Mouse (Mus musculus): Measurements from ENCODE around the gene Slc16a13. TPM values are rescaled to one million over a fixed set of nuclear protein-coding genes. Genes with fewer than 3 reads are reported as not detected.
"Not testable (repeated sequence)": the region's sequence is repeated elsewhere in the genome, so short reads cannot be mapped to it uniquely, and the experiment has no call there.

Slc16a13 gene
- polyA plus RNA-seq, 1 experiment from 2014 or later, result 4.2 TPM

GRCm38 (mm10) chr11:70178756-70179155, 42.1 kb downstream of the Slc16a13 start:
- Histone ChIP-seq H3K27me3 (replicated peaks; ENCODE audit: control insufficient read depth, insufficient read depth, low read length) (no peaks in the 10 kb centered on the region), H3K4me1 (ENCODE audit: control insufficient read depth, insufficient read depth, low read length) (no peaks in the 10 kb centered on the region), H3K9ac (ENCODE audit: low read depth, low read length) (no peak overlapping the region), H3K4me2 (ENCODE audit: low read depth, low read length) (no peak overlapping the region), H3K36me3 (ENCODE audit: control insufficient read depth, insufficient read depth, low read length) (no peaks in the 10 kb centered on the region), H3K4me3 (ENCODE audit: low read depth, low read length) (no peak overlapping the region), H3K9me3 (ENCODE audit: control insufficient read depth, low read length) (peaks cover 5% of the 10 kb centered on the region; the same call in 1 of the 2 replicates), H3K27ac (replicated peaks; ENCODE audit: low read depth, low read length) (no peak overlapping the region)
- 76% methylated on average over 11 of the region's 11 CpGs for WGBS
- DNase-seq (ENCODE audit: low spot score) (no peak), ATAC-seq (ENCODE audit: low read depth) (no peak)

- DNase-seq (ENCODE audit: low spot score) (no peak), ATAC-seq (ENCODE audit: low read depth) (no peak)
- H3K4me2 ChIP-seq (ENCODE audit: low read depth, low read length), result no peak overlapping the region
- WGBS, result 78% methylated on average over 11 of the region's 11 CpGs
- no peaks in the 10 kb centered on the region for H3K4me1 ChIP-seq (ENCODE audit: control insufficient read depth, insufficient read depth, low read length)
- H3K27me3 ChIP-seq (replicated peaks; ENCODE audit: control insufficient read depth, insufficient read depth, low read length), result no peaks in the 10 kb centered on the region
- no peak overlapping the region for H3K4me3 ChIP-seq (ENCODE audit: low read depth, low read length)
- peaks cover 5% of the 10 kb centered on the region; the same call in 1 of the 2 replicates for H3K9me3 ChIP-seq (ENCODE audit: control insufficient read depth, low read length)
- H3K9ac ChIP-seq (ENCODE audit: low read depth, low read length), result no peak overlapping the region
- no peak overlapping the region for H3K27ac ChIP-seq (replicated peaks; ENCODE audit: low read depth, low read length)
- H3K36me3 ChIP-seq (ENCODE audit: control insufficient read depth, insufficient read depth, low read length), result no peaks in the 10 kb centered on the region
Observed at GRCm38 (mm10) chr11:70178311-70178710, 42.6 kb downstream of the Slc16a13 start.

DNA sequence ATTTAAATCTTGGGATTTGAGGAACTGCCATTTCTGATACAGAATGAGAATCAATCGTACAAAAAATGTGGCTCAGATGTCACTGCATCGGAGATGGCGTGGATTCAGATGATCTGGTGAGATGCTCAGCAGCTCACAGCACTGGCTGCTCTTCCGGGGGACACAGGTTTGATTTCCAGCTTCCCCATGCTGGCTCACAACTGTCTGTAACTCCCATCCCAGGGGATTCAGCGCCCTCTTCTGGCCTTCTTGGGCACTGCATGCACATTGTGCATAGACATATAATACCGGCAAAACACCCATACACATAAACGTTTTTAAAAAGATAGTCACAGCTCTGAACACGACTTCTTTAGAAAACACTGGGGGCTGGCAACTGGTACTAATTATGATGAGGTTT, 43.2 kb downstream of the Slc16a13 start:
- ATAC-seq (ENCODE audit: low read depth) (no peak), DNase-seq (ENCODE audit: low spot score) (no peak)
- Histone ChIP-seq H3K4me3 (ENCODE audit: low read depth, low read length) (no peak overlapping the region), H3K9ac (ENCODE audit: low read depth, low read length) (no peak overlapping the region), H3K4me2 (ENCODE audit: low read depth, low read length) (no peak overlapping the region), H3K4me1 (ENCODE audit: control insufficient read depth, insufficient read depth, low read length) (no peaks in the 10 kb centered on the region), H3K27me3 (replicated peaks; ENCODE audit: control insufficient read depth, insufficient read depth, low read length) (no peaks in the 10 kb centered on the region), H3K27ac (replicated peaks; ENCODE audit: low read depth, low read length) (no peak overlapping the region), H3K9me3 (ENCODE audit: control insufficient read depth, low read length) (peaks cover 5% of the 10 kb centered on the region; the same call in 1 of the 2 replicates), H3K36me3 (ENCODE audit: control insufficient read depth, insufficient read depth, low read length) (no peaks in the 10 kb centered on the region)
- WGBS, result 71% methylated on average over 8 of the region's 8 CpGs

DNA sequence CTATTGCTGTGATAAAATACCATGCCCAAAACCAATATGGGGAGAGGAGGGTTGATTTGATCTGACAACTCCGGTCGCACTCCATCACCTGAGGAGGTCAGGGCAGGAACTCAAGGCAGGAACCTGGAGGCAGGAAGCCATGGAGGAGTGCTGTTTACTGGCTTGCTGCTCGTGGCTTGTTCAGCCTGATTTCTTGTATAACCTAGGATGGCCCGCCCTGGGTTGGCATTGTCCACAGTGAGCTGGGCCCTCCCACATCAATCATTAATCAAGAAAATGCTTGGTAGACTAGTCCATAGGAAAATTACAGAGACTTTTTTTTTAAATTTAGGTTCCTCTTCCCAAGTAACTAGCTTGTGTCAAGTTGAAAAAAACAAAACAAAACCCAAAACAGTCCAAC, 46.4 kb downstream of the Slc16a13 start:
- ATAC-seq (ENCODE audit: low read depth) (no peak), DNase-seq (ENCODE audit: low spot score) (no peak)
- Histone ChIP-seq H3K4me2 (ENCODE audit: low read depth, low read length) (no peak overlapping the region), H3K27me3 (replicated peaks; ENCODE audit: control insufficient read depth, insufficient read depth, low read length) (no peaks in the 10 kb centered on the region), H3K4me3 (ENCODE audit: low read depth, low read length) (no peak overlapping the region), H3K9ac (ENCODE audit: low read depth, low read length) (no peak overlapping the region), H3K27ac (replicated peaks; ENCODE audit: low read depth, low read length) (no peak overlapping the region), H3K9me3 (ENCODE audit: control insufficient read depth, low read length) (peaks cover 5% of the 10 kb centered on the region; the same call in 1 of the 2 replicates), H3K4me1 (ENCODE audit: control insufficient read depth, insufficient read depth, low read length) (no peaks in the 10 kb centered on the region), H3K36me3 (ENCODE audit: control insufficient read depth, insufficient read depth, low read length) (no peaks in the 10 kb centered on the region)
- WGBS, result 83% methylated on average over 4 of the region's 4 CpGs

- WGBS, result 56% methylated on average over 5 of the region's 5 CpGs
- no peak for ATAC-seq (ENCODE audit: low read depth)
- Histone ChIP-seq H3K9ac (ENCODE audit: low read depth, low read length) (no peak overlapping the region), H3K4me2 (ENCODE audit: low read depth, low read length) (no peak overlapping the region), H3K4me1 (ENCODE audit: control insufficient read depth, insufficient read depth, low read length) (no peaks in the 10 kb centered on the region), H3K27me3 (replicated peaks; ENCODE audit: control insufficient read depth, insufficient read depth, low read length) (no peaks in the 10 kb centered on the region), H3K27ac (replicated peaks; ENCODE audit: low read depth, low read length) (no peak overlapping the region), H3K36me3 (ENCODE audit: control insufficient read depth, insufficient read depth, low read length) (no peaks in the 10 kb centered on the region), H3K4me3 (ENCODE audit: low read depth, low read length) (no peak overlapping the region), H3K9me3 (ENCODE audit: control insufficient read depth, low read length) (peaks cover 5% of the 10 kb centered on the region; the same call in 1 of the 2 replicates)
- DNase-seq (ENCODE audit: low spot score), result no peak
Observed at GRCm38 (mm10) chr11:70172298-70172697, 48.6 kb downstream of the Slc16a13 start.

- H3K4me3 ChIP-seq (ENCODE audit: low read depth, low read length), result no peak overlapping the region
- DNase-seq (ENCODE audit: low spot score) (no peak), ATAC-seq (ENCODE audit: low read depth) (no peak)
- H3K9ac ChIP-seq (ENCODE audit: low read depth, low read length), result no peak overlapping the region
- H3K9me3 ChIP-seq (ENCODE audit: control insufficient read depth, low read length), result peaks cover 5% of the 10 kb centered on the region; the same call in 1 of the 2 replicates
- no peaks in the 10 kb centered on the region for H3K36me3 ChIP-seq (ENCODE audit: control insufficient read depth, insufficient read depth, low read length)
- no peak overlapping the region for H3K4me2 ChIP-seq (ENCODE audit: low read depth, low read length)
- H3K27ac ChIP-seq (replicated peaks; ENCODE audit: low read depth, low read length), result no peak overlapping the region
- no peaks in the 10 kb centered on the region for H3K27me3 ChIP-seq (replicated peaks; ENCODE audit: control insufficient read depth, insufficient read depth, low read length)
- WGBS, result 49% methylated on average over 3 of the region's 3 CpGs
- no peaks in the 10 kb centered on the region for H3K4me1 ChIP-seq (ENCODE audit: control insufficient read depth, insufficient read depth, low read length)
Observed at GRCm38 (mm10) chr11:70171847-70172246, 49.0 kb downstream of the Slc16a13 start.

DNA sequence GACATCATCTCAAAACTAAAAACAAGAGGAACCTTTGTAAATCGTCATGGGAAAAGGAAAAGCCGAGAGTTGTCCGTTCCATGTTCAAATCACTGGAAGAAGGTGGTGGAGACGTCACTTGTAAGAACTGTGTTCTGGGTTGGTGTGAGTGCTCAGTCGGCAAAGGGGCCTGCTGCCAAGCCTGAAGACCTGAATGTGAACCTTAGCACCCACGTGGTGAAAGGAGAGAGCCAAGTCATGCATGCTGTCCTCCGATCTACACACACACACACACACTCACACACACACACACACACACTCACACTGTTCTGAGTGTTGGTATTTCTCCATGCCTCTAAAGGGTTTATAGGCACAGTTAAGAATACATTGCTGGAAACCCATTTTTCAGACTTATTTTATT, 49.7 kb downstream of the Slc16a13 start:
- WGBS, result 88% methylated on average over 7 of the region's 7 CpGs
- no peaks in the 10 kb centered on the region for H3K4me1 ChIP-seq (ENCODE audit: control insufficient read depth, insufficient read depth, low read length)
- H3K27me3 ChIP-seq (replicated peaks; ENCODE audit: control insufficient read depth, insufficient read depth, low read length), result no peaks in the 10 kb centered on the region
- H3K27ac ChIP-seq (replicated peaks; ENCODE audit: low read depth, low read length), result no peak overlapping the region
- H3K9ac ChIP-seq (ENCODE audit: low read depth, low read length), result no peak overlapping the region
- H3K9me3 ChIP-seq (ENCODE audit: control insufficient read depth, low read length), result peaks cover 5% of the 10 kb centered on the region; the same call in 1 of the 2 replicates
- H3K4me2 ChIP-seq (ENCODE audit: low read depth, low read length), result no peak overlapping the region
- H3K4me3 ChIP-seq (ENCODE audit: low read depth, low read length), result no peak overlapping the region
- H3K36me3 ChIP-seq (ENCODE audit: control insufficient read depth, insufficient read depth, low read length), result no peaks in the 10 kb centered on the region
- DNase-seq (ENCODE audit: low spot score) (no peak), ATAC-seq (ENCODE audit: low read depth) (no peak)

DNA sequence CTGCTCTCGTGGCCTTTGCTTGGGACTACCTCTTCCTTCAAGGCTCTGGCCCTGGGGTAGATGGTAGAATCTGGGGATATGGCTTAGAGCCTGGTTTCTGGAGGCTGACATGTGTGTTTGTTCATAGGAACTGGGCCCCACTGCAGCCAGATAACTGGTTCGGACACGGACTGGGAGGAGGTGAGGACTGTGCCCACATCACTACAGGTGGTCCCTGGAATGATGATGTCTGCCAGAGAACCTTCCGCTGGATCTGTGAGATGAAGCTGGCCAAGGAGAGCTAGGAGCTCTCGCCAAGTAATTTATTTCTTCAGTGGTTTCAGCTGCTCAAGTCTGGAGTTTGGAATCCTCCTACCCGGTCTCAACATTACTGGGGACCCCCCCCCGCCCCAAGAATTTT, 50.6 kb downstream of the Slc16a13 start:
- no peaks in the 10 kb centered on the region for H3K27me3 ChIP-seq (replicated peaks; ENCODE audit: control insufficient read depth, insufficient read depth, low read length)
- WGBS, result 71% methylated on average over 7 of the region's 7 CpGs
- H3K4me1 ChIP-seq (ENCODE audit: control insufficient read depth, insufficient read depth, low read length), result no peaks in the 10 kb centered on the region
- H3K9ac ChIP-seq (ENCODE audit: low read depth, low read length), result no peak overlapping the region
- H3K9me3 ChIP-seq (ENCODE audit: control insufficient read depth, low read length), result no peaks in the 10 kb centered on the region
- DNase-seq (ENCODE audit: low spot score) (no peak), ATAC-seq (ENCODE audit: low read depth) (no peak)
- H3K27ac ChIP-seq (replicated peaks; ENCODE audit: low read depth, low read length), result no peak overlapping the region
- no peaks in the 10 kb centered on the region for H3K36me3 ChIP-seq (ENCODE audit: control insufficient read depth, insufficient read depth, low read length)
- H3K4me2 ChIP-seq (ENCODE audit: low read depth, low read length), result no peak overlapping the region
- H3K4me3 ChIP-seq (ENCODE audit: low read depth, low read length), result no peak overlapping the region

GRCm38 (mm10) chr11:70169471-70169870, 51.4 kb downstream of the Slc16a13 start:
- H3K27ac ChIP-seq (replicated peaks; ENCODE audit: low read depth, low read length); H3K4me3 ChIP-seq (ENCODE audit: low read depth, low read length); H3K27me3 ChIP-seq (replicated peaks; ENCODE audit: control insufficient read depth, insufficient read depth, low read length); DNase-seq (ENCODE audit: low spot score); ATAC-seq (ENCODE audit: low read depth); H3K4me2 ChIP-seq (ENCODE audit: low read depth, low read length); H3K9me3 ChIP-seq (ENCODE audit: control insufficient read depth, low read length); H3K4me1 ChIP-seq (ENCODE audit: control insufficient read depth, insufficient read depth, low read length); H3K9ac ChIP-seq (ENCODE audit: low read depth, low read length); H3K36me3 ChIP-seq (ENCODE audit: control insufficient read depth, insufficient read depth, low read length): not testable (repeated sequence)
- 87% methylated on average over 6 of the region's 7 CpGs for WGBS
